Mouse (Mus musculus) monocyte, adult 2 months (primary cell): ENCODE data around the gene Pi16.
"Not testable (repeated sequence)": the region's sequence is repeated elsewhere in the genome, so short reads cannot be mapped to it uniquely, and the experiment has no call there.

Experiments used
- DNase-seq, 2 experiments: peaks; one replicate each; pipeline ENCODE4 v3.0.0; 2022; ENCODE audit warnings: low spot score in 2 of 2, low read depth in 1 of 2

Pi16 gene

DNA sequence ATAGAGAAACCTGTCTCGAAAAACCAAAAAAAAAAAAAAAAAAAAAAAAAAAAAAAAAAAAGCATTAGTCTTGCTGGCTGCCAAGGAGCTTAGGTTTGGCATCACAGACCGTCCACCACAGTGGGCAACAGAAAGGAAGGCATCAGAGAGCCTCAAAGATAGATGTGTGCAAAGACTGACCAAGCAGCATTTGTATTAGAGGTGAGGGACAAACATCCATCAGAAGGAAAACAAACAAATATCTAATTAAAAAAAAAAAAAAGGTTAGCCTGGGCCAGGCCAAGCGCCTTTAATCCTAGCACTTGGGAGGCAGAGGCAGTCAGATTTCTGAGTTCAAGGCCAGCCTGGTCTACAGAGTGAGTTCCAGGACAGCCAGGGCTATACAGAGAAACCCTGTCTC, at the start of gene Pi16:
TSS of gene Pi16 (plus strand) at position 301 of the 400 bp plus-strand sequence.
- not testable (repeated sequence) for DNase-seq

DNA sequence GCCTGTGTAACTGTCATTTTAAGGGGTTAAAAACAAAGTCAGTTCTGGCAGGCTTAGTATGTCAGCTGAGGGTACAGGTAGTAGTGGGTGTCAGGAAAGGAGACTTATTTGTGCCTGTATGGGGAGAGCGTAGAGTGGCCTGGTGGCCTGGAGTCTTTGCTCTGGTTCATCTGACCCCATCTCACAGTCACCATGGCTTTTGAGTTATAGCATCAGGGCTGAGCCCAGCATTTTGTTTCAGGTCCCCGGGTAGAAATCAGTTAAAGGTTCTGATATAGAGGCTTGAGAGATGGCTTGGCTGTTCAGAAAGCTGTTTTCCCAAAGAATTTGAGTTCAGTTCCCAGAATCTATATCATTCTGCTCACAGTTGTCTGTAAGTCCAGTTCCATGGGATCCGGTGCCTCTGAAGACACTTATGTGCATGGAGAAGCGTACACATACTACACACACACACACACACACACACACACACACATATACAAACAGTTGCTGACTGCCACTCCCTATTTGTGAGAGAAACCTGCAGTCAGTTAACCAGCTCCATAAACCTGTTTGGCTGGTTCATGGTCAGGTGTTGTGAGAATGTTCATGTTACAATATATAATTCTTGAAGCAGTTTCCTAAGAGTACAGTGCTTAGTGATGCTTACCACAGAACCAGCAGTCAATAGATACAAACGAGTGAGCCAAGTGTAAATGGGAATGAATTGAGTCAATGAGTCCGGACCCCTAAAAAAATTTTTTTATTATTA, 49.4 kb upstream of the Pi16 start:
- no peak for DNase-seq

DNA sequence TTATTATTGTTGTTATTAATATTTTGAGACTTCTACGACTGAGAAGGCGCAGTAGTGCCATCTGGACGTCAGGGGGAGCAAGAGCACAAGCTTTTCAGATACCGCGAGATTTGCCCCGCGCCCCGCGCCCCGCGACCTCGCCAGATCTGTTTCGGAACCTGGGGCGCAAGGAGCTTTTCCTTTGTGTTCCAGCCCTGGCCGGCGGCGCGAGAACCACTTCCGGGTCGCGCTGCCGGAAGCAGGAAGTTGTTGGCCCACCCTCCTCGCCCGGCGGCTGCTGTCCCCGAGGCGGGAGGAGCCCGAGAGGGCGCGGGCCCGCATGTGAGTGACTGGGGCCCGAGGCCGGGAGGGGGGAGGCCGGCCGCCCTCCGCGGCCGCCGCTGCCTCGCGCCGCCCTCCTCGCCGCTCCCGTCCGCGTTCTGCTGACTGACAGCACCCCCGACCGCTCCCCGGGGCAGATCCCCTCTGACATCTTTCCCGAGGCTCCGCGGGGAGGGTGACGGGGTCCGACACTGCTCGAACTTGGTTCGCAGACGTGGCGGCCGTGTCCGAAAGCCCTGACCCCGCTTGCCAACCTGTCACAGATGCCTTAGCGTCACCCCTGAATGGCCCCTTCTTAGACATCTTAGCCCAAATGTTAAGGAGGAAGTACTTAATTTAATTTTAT, 48.7 kb upstream of the Pi16 start, which contains the start of gene BC004004:
TSS of gene BC004004 (plus strand) at position 107 of the 667 bp plus-strand sequence.
- DNase-seq = peak; percentile 89 to 94

DNA sequence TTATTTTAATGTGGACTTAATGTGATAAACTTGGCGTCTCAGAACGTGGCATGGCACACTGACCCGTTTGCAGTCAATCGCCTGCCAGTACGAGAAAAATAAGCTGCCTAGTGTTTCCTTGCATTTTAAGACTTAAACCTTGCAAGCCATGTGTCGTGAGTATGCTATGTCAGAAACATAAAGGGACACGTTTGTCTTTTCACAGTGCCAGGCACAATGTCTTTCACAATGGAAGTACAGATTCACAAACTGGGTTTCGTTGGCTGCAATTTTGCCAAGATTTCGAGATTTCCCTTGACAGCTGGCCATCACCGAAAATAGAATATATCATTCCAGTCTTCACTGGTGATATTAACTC, 48.2 kb upstream of the Pi16 start:
- DNase-seq = no peak

DNA sequence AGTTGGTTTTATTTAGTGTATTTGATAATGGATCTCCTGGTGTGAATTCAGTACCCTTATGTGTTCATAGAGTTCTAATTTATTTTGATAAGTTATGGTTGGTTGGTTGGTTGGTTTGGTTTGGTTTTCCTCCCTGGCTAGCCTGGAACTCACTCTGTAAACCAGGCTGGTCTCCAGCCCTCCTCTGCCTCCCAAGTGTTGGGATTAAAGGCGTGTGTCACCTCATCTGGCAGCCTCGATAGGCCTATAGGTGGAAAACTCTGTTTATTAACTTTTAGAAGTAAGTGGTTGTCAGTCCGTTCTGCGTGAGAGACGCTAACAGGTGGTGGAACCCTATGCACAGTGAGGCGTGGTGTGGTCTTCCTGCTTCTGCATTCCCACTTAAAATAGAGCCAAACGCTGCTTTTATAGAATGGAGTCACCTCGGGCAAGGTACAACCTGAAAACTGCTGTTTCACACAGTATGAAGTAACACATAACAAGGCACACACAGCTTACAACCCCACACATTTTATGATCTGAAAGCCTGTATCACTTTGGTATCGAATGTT, 47.3 kb upstream of the Pi16 start:
- DNase-seq = no peak

DNA sequence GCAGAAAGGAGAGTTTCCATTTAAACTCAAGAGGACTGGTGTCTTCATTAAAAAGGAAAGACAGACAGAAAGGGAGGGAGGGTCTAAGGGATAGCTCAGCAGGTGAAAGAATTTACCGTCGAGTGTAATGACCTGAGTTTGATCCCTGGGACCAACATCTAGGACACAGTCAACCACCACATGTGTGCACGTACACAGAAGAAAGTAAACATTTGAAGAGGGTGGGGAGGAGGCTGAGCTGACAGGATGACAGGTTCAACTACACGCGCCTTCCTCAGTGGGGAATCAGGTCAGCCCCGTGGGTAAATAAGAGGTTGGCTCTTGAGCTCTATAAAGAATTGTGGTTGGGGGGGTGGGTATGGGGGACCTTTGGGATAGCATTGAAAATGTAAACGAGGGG, 44.3 kb upstream of the Pi16 start:
- no peak for DNase-seq

DNA sequence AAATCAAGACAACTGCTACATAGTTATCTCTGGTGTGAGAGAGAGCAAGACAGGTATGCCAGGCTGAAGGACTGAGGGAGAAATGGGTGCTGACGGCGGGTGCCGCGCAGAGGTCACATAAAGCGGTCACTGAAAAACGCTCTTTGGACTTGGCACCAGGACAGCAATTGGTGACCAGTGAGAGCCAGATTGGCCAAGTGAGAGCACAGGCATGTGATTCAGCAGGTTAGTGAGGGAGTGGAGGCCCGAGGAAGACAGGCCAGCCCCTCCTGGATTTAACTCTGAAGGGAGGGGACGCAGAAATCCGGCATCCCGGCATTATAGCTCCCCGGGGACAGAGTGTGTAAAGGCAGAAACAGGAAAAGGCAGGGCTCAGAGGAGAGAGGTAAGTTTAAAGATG, 43.6 kb upstream of the Pi16 start:
- DNase-seq = no peak

DNA sequence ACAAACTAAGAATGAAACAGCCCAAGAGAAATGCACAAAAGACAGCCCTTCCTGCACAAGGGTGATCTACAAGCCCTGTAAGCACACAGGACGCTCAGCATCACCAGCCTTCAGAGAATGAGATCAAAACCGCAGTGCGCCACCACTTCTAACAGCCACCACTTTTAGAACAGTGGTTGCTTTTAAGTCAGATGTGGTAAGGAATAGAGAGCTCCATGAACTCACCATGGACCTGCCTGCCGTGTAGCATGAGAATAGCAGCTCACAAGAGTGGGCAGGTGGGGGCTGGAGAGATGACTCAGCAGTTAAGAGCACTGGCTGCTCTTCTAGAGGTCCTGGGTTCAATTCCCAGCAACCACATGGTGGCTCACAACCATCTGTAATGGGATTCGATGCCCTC, 37.1 kb upstream of the Pi16 start:
- no peak for DNase-seq

DNA sequence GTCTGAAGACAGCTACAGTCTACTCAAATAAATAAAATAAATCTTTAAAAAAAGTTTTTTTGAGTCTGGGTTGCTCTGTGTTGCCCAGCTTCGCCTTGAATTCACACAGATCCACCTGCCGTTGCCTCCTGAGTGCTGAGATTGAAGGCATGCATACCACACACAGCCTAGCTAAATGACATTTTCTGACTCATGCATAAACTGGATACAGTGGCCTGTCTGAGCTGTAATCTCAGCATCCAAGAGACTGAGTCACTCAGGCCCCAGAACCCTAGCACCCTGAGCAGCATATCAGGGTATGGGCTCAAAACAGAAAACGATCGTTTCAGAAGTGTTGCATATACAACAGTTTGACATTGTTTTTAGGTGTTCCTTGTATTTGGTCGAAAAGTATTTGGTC, 35.9 kb upstream of the Pi16 start:
- DNase-seq = no peak

DNA sequence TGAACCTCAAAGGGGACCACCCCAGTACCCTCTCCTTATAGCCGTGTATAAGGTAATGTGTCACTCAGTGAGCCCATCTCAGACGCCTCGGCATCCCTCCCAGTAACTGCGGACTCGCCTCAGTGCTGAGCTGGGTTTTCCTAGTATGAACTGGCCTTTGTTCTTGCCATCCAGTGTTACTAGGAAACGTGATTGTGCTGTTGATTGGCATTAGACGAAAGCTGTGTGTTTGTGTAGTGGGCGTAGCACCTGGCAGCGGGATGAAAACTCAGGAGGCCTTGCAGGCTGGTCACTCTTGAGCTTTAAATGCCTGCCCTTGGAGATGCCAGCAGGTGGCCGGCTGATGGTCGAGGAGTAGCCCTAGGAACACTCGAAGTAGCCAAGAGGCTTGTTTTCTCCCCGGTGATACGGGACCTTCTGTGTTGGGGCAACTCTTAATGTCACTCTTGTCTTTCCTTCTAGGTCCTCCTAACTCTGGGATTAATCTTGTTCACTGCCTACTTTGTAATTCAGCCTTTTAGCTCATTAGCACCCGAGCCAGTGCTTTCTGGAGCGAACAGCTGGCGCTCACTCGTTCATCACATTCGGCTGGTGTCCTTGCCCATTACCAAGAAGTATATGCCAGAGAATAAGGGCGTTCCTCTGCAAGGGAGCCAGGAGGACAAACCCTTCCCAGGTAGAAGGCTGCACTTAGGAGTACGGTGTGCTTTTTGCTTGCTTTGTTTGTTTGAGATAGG, 35.1 kb upstream of the Pi16 start:
- DNase-seq = no peak

DNA sequence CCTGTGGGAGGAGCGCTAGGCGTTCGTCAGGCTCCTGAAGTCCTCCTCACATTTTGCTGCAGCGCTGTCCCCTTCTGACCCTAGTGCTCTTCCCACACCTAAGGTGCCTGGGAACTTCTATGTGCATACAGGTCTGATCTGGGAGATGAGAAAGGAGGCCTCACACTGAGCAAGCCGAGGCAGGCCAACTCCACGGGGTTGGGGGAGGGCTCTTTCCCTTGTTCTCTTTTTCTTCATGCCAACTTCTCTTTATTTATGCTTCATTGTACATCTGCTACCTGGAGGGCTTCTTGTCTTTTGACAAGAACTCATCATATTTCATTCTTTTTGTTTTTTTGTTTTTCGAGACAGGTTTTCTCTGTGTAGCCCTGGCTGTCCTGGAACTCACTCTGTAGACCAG, 25.7 kb upstream of the Pi16 start:
- no peak for DNase-seq

DNA sequence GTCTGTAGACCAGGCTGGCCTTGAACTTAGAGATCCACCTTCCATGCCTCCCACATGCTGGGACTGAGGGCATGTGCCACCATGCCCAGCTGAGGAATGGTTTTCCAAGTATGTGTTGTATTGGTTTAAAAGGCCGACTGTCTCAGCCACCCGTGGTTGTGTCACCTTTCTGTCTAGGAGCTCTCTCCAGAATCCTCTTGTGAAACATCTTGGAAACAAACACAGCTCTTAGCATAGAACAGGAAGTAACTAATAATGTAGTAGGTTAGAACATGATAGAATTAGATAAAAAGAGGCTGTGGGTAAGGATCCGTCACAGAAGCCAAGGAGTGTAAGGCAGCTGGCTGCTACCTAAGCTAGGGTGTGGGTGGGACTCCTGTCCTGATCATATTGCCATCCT, 24.5 kb upstream of the Pi16 start:
- no peak for DNase-seq

DNA sequence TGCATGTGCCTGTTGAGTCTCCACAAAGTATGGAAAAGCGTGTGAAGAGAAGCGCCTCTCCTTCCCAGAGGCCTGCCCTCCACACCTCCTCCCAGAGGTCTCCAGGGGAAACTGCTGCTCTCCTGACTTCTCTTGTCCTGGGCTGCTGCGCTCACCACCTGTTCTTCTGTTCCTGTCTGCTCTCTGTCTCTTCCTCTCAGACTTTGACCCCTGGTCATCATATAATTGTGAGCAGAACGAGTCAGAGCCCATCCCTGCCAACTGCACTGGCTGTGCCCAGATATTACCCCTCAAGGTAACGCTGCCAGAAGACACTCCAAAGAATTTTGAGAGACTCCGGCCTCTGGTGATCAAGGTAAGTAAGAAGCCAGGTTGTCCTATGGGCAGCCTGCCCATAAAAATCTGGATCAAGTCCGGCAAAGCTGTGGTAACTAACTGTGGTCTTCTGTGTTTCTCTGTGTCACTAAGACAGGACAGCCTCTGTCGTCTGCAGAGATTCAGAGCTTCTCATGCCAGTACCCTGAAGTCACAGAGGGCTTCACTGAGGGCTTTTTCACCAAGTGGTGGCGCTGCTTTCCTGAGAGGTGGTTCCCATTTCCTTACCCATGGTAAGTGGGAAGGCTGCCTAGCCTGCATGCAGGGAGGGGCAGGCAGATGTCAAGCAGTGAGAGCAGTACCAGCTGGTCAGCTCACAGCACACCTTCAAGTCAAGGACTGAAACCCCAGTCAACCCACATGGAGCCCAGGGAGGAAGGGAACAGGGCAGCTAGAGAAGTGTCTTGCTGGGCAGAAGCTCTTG, 23.5 kb upstream of the Pi16 start:
- DNase-seq = no peak

DNA sequence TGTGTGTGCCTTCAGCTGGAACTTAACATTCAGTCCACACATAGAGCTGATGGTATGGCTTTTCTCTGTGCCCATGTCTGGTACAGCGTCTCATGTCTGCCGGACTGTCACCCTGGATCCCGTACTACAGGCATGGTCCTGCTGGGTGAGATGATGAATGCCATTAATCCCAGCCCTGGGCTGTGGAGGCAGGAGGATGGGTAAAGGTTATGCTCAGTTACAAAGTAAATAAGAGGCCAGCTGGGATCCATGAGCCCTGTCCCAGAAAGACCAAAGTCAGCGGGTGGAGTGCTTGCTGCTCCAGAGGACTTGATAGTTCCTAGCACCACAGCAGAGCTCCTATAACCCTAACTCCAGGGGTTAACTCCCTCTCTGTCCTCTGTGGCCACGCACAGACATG, 21.6 kb upstream of the Pi16 start:
- no peak for DNase-seq

DNA sequence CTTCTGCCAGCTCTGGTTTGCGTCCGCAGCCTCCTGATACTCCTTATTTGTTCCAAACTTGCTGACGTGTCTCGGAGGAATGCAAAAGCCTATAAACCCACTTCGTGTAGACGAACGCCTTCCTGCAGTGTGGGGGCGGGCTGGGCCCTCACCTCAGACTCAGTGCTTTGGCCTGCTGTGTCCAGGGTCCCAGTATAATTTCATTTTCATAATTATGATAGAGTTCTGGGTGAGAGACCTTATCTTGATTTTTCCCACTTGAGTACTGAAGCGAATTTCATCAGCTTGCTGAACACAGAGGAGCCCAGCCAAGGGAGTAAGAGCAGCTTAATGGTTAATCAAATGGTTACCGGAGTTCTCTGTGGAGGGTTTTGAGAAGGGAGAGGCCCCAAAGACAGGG, 20.2 kb upstream of the Pi16 start:
- DNase-seq = no peak

DNA sequence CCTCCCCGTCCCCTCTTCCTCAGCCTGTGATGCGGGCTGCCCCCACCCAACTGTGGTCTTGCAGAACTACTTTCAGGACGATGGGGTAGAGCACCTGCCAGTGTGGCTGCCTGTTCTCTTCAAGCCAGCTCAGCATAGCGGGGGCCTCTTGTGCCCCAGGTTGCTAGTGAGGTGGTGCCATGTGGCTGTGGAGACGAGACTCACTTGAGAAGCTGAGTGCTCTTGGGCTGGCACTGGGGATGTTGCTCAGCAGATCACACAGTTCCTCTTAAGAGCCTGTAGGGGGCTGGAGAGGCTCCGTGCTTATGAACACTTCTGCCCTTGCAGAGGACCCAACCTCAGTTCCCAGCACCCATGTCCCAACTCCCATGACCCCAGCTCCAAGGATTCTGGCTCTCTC, 19.7 kb upstream of the Pi16 start:
- DNase-seq = no peak

DNA sequence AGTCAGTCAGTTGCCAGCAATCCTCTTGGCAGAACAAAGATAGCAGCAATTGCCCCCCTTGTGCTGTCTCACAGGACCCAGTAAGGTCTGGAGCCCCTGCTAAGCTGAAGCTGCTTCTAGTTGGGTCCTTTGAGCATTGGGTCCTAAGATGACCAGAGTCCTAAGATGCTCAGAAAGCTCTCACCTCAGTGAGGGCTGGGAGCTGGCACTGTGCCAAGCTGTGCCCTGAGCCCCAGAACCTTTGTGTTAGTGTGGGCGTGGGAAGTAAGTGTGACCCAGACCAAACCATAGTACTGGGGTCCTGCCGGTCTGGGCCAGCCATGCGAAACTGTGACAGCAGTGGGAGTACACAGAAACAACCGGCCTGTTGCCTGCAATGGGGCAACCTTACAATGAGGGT, 18.2 kb upstream of the Pi16 start:
- no peak for DNase-seq

DNA sequence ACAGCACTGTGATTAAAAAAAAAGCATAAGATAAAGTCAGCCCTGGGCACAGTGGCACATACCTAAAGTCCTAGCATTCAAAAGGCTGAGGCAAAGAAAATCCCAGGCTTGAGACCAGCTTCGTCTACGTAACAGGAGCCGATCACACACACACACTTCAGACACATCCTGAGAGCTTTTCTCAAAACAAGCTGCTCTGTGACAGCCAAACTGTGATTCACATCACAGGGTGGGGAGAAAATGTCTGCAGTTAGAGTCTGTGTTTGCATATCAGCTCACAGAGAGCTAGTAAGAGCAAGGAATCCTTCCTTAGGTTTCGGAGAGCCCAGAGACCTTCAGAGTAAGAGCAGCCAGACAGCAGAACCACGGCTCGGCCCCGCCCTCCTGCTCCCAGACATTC, 16.6 kb upstream of the Pi16 start:
- DNase-seq = no peak

DNA sequence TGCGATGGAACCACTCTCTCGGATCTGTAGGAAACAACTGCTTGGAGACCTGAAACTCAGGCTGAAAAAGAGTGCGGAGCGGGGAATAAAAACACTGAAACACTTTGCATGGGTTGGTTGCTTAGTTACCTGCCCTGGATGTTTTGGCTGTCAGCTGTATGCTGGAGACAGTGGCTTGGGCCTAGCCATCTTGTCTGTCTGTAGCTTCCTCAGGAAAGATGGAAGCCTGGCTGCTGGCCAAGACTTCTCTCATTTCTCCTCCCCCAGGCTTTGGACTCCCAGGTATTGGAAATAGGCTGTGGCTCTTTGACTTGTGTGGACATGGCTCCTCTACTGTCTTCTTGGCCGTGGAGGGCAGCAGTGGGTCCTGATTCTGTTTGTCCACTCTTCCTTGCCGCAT, 16.1 kb upstream of the Pi16 start:
- no peak for DNase-seq

DNA sequence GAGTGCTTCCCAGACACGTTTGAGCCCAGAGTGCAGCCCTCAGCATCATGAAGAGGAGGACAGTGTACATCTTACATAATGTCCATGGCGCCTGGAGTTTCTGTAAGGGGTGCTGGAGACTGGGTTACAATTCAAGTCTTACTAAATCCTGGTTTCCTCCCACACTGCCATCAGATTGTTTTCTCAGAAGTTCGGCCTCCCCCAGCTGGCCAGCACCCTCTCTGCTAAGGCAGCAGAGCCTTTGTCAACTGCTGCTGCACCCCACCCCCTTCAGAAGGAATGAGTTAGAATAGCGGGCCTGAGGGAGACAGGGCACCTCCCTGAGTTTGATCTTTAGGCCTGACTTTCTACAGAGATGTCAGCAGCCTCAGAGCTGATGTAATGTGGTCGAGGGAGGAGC, 15.3 kb upstream of the Pi16 start:
- no peak for DNase-seq

DNA sequence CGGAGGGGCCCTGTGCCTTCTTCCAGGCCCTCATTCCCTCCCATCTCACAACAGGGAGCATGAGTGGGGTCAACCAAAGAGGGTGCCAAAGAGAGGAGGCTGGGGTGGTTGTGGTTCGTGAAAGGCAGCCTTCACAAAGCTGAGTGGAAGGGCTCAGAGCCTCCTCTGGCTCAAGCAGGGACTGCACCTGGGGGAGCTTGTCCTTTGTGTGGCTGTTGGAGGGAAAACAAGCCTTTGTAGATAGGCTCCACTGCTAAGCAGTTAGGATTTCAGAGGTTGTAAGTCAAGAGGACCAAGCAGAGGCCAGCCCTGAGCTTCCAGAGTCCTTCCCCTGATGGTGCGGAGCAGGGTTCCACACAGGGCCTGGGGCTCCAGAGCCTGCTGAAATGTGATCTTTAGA, 14.4 kb upstream of the Pi16 start:
- DNase-seq = no peak
